Mouse (Mus musculus): ENCODE data around the gene Armc9.

DNA sequence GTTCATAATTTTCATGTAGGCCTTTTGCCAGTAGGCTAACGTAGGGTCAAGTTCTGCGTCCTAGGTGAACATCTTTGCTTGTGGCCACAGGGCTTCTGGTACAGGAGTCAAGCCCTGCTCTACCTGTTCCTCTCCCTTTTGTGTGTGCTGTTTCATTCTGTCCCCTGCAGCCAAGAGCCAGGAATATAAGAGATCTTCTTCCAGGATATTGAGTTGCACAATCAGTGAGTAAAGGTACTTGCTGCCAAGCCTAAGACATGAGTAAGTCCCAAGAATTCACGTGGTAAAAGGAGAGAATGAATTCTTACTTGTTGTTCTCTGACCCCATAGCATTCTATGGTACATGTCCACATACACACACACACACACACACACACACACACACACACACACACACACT is 138.5 kb downstream of the Armc9 start:
- no peak for TF ChIP-seq EP300 (IDR thresholded peaks at IDR 0.05; ENCODE audit: low read depth)
- TF ChIP-seq CTCF (IDR thresholded peaks at IDR 0.05; ENCODE audit: low read depth) = no peak
